Mouse (Mus musculus) liver, adult 2 months (tissue): ENCODE data around the gene Tcte1. TPM values are rescaled to one million over a fixed set of nuclear protein-coding genes. Genes with fewer than 3 reads are reported as not detected.

Experiments used
- DNase-seq: peaks from one replicate; pipeline ENCODE4 v3.0.0-alpha.2; 2011; ENCODE audit warnings: low read depth, low spot score; ENCODE audit errors: extremely low read depth
- H3K27ac ChIP-seq: fragments of 200-500 bp; replicated peaks from 2 replicates; pipeline ENCODE4 v1.5.1; 2012; ENCODE audit warnings: low read depth, mild to moderate bottlenecking, control low read depth, inconsistent platforms, low read length; ENCODE audit not compliant: insufficient read depth
- H3K27me3 ChIP-seq: fragments of 200-500 bp; 2 replicates; pipeline ENCODE4 v1.6.1; 2012; ENCODE audit warnings: mild to moderate bottlenecking, moderate library complexity, low read length, inconsistent platforms; ENCODE audit not compliant: control insufficient read depth, insufficient read depth
- H3K36me3 ChIP-seq: fragments of 200-500 bp; 2 replicates; pipeline ENCODE4 v1.6.1; 2012; ENCODE audit warnings: low read length, inconsistent platforms; ENCODE audit not compliant: control insufficient read depth, insufficient read depth
- H3K4me1 ChIP-seq: fragments of 200-500 bp; 2 replicates; pipeline ENCODE4 v1.6.1; 2011; ENCODE audit warnings: low read length; ENCODE audit not compliant: control insufficient read depth, insufficient read depth
- H3K4me3 ChIP-seq: fragments of 200-500 bp; 2 replicates; pipeline ENCODE4 v1.5.1; 2011; ENCODE audit warnings: low read depth, mild to moderate bottlenecking, control low read depth, low read length, moderate library complexity; ENCODE audit not compliant: insufficient read depth
- H3K79me2 ChIP-seq: fragments of 200-500 bp; 2 replicates; pipeline ENCODE4 v1.6.1; 2012; ENCODE audit warnings: inconsistent platforms, mild to moderate bottlenecking, low read length, moderate library complexity; ENCODE audit not compliant: control insufficient read depth, insufficient read depth
- H3K9ac ChIP-seq: fragments of 200-500 bp; 2 replicates; pipeline ENCODE4 v1.6.1; 2012; ENCODE audit warnings: low read depth, mild to moderate bottlenecking, control low read depth, inconsistent platforms, low read length
- CTCF ChIP-seq: fragments of 200-500 bp; IDR thresholded peaks from 2 replicates; pipeline ENCODE4 v1.5.1; 2011; ENCODE audit warnings: low read depth, low read length, control low read depth
- POLR2A ChIP-seq: fragments of 200-500 bp; IDR thresholded peaks from 2 replicates; pipeline ENCODE4 v1.6.1; 2011; ENCODE audit warnings: low read length, control low read depth; ENCODE audit not compliant: insufficient read depth; ENCODE audit errors: extremely low read depth
- WGBS: fragments of 180-500 bp; shearing (Covaris S2); methylation state at CpG from one replicate; pipeline ENCODE4 v1.1.7; 2018; 5-methylcytosine and 5-hydroxymethylcytosine counted together
- polyA plus RNA-seq: library from polyadenylated mRNA; depleted of rRNA; stranded (reverse); fragments of >200 nt; gene quantifications from 2 replicates; pipeline ENCODE4 v1.2.3, GENCODE M21; 2012
- total RNA-seq: library from RNA; depleted of rRNA; stranded (reverse); fragments of >200 nt; gene quantifications from 2 replicates; pipeline ENCODE4 v1.2.3, GENCODE M21; 2014

The Tcte1 gene
- total and polyA plus RNA-seq, 2 experiments, result not detected

DNA sequence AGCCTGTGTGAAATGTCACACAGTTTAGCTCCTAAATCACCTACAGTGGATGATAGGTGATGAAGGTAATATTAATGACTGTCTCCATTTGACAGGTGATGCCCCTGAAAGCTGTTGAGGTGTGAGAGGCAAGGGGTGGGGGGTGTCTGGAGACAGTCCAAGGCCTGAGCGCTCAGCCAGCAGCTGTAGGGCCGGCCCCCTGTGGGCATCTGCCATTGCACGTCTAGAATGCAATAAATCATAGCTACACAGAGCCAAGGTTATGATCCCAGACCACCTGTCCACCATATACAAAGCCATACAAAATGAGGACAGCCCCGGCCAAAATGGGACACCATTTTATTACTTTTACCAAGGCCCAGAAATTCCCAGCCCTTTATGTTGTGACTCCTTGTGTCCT lies 1.7 kb downstream of the Tcte1 start:
- WGBS, result 79% methylated on average over 4 of the region's 4 CpGs
- no peaks in the 10 kb centered on the region; the same call in 1 of the 2 replicates for H3K27me3 ChIP-seq

DNA sequence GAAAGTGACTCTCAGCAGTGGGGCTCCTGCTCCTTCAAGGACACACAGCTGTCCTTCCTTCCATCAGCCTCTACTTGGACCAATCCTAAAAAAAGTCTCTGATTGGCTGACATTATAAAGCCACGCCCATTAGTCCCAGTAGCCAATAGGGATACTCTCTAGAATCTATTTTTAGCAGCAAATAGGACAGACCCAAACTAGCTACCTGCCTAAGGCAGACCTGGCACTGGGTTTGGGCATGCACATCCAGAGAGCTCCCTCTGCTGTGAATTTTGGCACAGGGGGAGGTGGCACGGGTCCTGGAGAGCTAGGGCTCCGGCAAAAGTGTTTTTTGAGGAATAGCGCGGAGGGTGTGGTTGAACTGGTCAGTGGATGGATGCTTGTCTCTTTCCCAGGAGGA lies 3.3 kb downstream of the Tcte1 start:
- DNase-seq, result no peak
- Histone ChIP-seq H3K79me2 (no peaks in the 10 kb centered on the region), H3K27me3 (peaks cover 5% of the 10 kb centered on the region; the same call in 1 of the 2 replicates), H3K9ac (no peak overlapping the region), H3K27ac (no peak overlapping the region), H3K4me1 (no peaks in the 10 kb centered on the region), H3K4me3 (no peak overlapping the region), H3K36me3 (no peaks in the 10 kb centered on the region)
- 33% methylated on average over 5 of the region's 5 CpGs for WGBS
- TF ChIP-seq CTCF, result no peak

More for the DNA sequence above, 1.7 kb downstream of the Tcte1 start:
- Histone ChIP-seq H3K9ac (no peak overlapping the region), H3K36me3 (no peaks in the 10 kb centered on the region), H3K4me3 (no peak overlapping the region), H3K27ac (no peak overlapping the region), H3K4me1 (no peaks in the 10 kb centered on the region), H3K79me2 (no peaks in the 10 kb centered on the region)
- TF ChIP-seq CTCF (no peak), POLR2A (no peak)
- no peak for DNase-seq

- Histone ChIP-seq H3K27ac (no peak overlapping the region), H3K27me3 (peaks cover 13% of the 10 kb centered on the region), H3K36me3 (no peaks in the 10 kb centered on the region), H3K4me1 (no peaks in the 10 kb centered on the region), H3K4me3 (no peak overlapping the region), H3K79me2 (no peaks in the 10 kb centered on the region), H3K9ac (no peak overlapping the region)
- WGBS, result 55% methylated on average over 13 of the region's 13 CpGs
- TF ChIP-seq POLR2A (no peak), CTCF (no peak)
- no peak for DNase-seq
These were observed 7.1 kb downstream of the Tcte1 start for GRCm38 (mm10) chr17:45530346-45530782.

DNA sequence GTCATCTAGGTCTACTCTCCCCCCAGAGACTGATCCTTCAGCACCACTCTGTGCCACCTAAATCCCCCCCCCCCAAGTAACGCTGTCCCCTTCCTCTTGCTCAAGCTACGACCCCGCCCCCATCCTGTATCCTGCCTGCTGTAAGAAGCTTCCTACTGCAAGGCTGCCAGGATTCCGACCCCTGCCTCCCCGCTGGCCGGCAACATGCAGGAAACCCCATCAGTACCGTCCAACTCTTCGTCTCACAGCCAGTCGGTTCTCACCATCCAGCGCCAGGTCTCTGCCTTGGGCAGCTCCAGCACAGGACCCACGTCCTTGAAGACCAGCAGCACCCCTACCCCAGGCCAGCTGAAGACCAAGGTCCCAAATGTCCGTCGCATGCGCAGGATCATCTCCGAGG lies 9.7 kb downstream of the Tcte1 start:
- WGBS, result 48% methylated on average over 15 of the region's 15 CpGs
- no peak for DNase-seq
- H3K27me3 ChIP-seq, result peaks cover 16% of the 10 kb centered on the region
- no peaks in the 10 kb centered on the region for H3K79me2 ChIP-seq
- H3K4me1 ChIP-seq, result no peaks in the 10 kb centered on the region
- no peak overlapping the region for H3K27ac ChIP-seq
- H3K9ac ChIP-seq, result no peak overlapping the region
- H3K4me3 ChIP-seq, result no peak overlapping the region
- H3K36me3 ChIP-seq, result no peaks in the 10 kb centered on the region
- TF ChIP-seq CTCF (no peak), POLR2A (no peak)

- Histone ChIP-seq H3K27ac (no peak overlapping the region), H3K4me3 (no peak overlapping the region), H3K79me2 (no peaks in the 10 kb centered on the region), H3K27me3 (peaks cover 15% of the 10 kb centered on the region), H3K36me3 (no peaks in the 10 kb centered on the region), H3K4me1 (no peaks in the 10 kb centered on the region), H3K9ac (no peak overlapping the region)
- 14% methylated on average over 5 of the region's 5 CpGs for WGBS
- TF ChIP-seq POLR2A (no peak), CTCF (no peak)
- DNase-seq, result no peak
These were observed 13.0 kb downstream of the Tcte1 start for GRCm38 (mm10) chr17:45536264-45536663.

- H3K27ac ChIP-seq, result no peak overlapping the region
- no peak overlapping the region for H3K4me3 ChIP-seq
- no peak for TF ChIP-seq CTCF
- no peak for TF ChIP-seq POLR2A
- H3K4me1 ChIP-seq, result no peaks in the 10 kb centered on the region
- no peaks in the 10 kb centered on the region for H3K36me3 ChIP-seq
- peaks cover 19% of the 10 kb centered on the region for H3K27me3 ChIP-seq
- 61% methylated on average over 4 of the region's 4 CpGs for WGBS
- no peak overlapping the region for H3K9ac ChIP-seq
- H3K79me2 ChIP-seq, result no peaks in the 10 kb centered on the region
- DNase-seq, result no peak
These were observed 15.2 kb downstream of the Tcte1 start for GRCm38 (mm10) chr17:45538394-45538793.
